Mouse (Mus musculus) urinary bladder, postnatal 14 days (tissue): ENCODE measurements around the gene Papola.

Source experiments
- DNase-seq: peaks from one replicate; pipeline ENCODE4 v3.0.0; 2021; ENCODE audit warnings: low spot score

The Papola gene

GRCm38 (mm10) chr12:105784196-105784999, at the start of gene Papola:
Gene Papola (plus strand): TSS chr12:105784694.
- peak; percentile 88 for DNase-seq

- no peak for DNase-seq
These were observed 49.1 kb upstream of the Papola start for GRCm38 (mm10) chr12:105735226-105735888.

- DNase-seq = no peak
These were observed 48.6 kb upstream of the Papola start for GRCm38 (mm10) chr12:105735889-105736251.

DNA sequence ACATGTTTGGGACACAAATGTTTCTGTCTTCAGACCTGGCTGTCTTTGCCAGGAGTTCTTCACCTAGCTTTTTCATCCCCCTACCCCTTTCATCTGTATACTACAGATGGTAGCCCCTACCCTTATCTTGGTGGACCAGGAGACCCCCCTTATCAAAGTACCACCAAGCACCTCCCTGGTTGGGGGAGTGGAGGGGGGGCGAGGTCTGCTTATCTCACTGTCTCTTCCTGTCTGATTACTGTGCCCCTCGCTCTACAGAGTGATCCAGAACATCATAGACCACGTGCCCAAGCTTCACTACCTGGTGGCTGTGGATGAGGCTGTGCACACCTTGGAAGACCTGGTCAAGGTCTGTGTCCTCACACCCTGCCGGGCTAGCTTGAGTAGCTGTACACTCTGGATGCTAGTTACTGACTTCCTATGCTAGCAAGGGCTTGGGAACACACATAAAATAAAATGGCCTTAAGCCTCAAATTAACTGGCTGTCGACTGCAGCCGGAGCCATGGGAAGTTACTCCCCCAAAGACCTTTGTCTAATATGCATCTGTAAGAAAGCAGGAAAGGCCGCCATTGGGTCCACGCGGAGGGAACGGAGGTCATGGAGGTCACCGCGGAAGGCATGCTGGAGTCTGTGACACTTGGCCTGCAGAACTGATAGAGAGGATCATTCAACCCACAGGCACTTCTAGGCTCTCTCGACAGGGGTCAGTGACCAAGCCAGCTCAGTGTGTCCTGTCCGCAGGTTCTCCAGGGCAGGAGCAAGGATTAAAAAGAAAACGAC, 46.0 kb upstream of the Papola start:
- DNase-seq = no peak

DNA sequence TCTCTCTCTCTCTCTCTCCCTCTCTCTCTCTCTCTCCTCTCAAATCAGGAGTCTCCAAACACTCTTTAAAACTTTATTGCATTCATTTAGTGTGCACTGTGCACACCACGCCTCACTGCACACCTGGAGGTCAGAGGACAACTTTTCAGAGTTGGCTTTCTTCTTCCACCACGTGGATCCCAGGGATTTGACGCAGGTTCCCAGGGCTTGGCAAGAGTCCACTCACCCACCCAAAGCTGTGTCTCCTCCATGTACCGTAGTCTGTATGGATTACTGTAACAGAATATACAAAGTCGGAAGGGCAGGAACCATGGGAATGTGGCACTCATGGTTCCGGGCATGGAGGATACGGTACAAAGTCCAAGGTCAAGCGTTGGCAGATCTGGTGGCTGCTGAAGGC, 44.8 kb upstream of the Papola start:
- no peak for DNase-seq

- DNase-seq = no peak
These were observed 36.4 kb upstream of the Papola start for GRCm38 (mm10) chr12:105748114-105748513.

DNA sequence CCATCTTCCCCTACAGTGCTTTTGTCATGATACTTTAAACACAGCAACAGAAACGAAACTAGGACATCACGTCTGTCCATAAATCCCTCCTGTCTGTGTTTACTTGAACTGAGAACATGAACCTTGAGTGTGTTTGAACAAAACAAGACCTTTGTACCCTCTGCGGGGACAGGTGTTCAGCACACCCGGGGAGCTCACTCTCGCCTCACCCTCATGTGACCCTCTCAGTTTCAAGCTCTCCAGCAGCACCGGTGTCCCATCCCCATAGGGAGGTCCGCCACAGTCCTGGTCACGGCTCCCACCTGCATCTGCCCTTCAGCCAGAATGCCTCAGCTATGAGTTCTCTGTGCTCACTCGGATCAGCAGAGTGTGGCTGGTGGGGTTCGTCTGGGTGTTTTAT, 30.7 kb upstream of the Papola start:
- no peak for DNase-seq

- DNase-seq = no peak
These were observed 26.5 kb upstream of the Papola start for GRCm38 (mm10) chr12:105757816-105758497.

GRCm38 (mm10) chr12:105758911-105759310, 25.6 kb upstream of the Papola start:
- no peak for DNase-seq

GRCm38 (mm10) chr12:105759849-105760478, 24.5 kb upstream of the Papola start:
- DNase-seq = no peak

GRCm38 (mm10) chr12:105761171-105761570, 23.3 kb upstream of the Papola start:
- DNase-seq = no peak

GRCm38 (mm10) chr12:105761629-105762028, 22.9 kb upstream of the Papola start:
- DNase-seq = no peak

DNA sequence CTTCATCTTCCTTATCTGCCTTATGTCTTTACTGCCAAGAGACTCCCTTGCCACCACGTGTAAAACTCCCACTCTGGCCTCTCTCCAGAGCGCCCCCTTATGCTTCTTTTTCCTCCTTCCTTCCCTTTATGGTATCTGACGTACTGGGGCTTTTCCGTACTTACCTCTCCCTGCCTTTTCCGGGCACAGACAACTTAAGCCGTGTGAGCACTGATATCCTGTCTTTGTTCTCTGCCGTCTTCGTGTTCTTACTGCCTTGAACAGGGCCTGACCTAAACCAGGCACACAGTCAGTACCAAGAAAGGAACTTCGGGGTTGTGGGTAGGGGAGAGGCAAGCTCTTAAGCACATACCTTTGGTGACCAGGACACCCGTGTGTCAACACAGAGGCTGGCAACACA, 14.8 kb upstream of the Papola start:
- no peak for DNase-seq

DNA sequence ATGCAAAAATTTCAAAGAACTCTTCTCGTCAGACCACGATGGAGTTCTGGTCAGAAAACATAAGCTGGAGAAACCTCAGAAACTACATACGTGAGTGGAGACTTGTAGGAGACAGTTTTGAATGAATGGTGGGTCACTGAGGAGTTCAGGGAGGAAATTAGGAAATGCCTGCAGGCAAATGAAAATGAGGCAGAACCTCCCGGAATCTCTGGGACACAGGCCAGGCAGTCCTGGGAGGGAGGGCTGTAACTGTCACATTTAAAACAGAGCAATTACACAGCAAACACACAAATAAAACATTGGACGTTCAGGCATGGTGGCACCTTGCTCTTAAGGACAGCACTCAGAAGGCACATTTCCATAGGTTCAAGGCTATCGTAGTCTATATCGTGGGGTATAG, 9.6 kb upstream of the Papola start:
- peak; percentile 12 for DNase-seq

DNA sequence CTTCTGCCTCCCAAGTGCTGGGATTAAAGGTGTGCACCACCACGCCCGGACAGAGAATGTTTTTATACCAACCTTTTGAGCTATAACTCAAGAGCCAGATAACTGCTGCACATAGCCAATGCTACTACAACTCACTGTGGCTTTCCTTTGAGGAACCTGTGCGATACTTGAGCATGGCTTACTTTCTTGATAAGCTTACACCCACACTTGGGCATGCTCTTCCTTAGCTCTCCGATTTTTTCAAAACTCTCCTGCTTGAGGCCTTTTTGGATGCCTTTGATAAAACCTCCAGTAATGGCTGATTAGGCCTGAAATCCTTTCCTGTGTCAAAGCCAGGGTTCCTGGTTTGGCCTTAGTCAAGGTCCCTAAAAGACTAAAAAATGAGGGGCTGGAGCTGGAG, 6.8 kb upstream of the Papola start:
- DNase-seq = no peak

DNA sequence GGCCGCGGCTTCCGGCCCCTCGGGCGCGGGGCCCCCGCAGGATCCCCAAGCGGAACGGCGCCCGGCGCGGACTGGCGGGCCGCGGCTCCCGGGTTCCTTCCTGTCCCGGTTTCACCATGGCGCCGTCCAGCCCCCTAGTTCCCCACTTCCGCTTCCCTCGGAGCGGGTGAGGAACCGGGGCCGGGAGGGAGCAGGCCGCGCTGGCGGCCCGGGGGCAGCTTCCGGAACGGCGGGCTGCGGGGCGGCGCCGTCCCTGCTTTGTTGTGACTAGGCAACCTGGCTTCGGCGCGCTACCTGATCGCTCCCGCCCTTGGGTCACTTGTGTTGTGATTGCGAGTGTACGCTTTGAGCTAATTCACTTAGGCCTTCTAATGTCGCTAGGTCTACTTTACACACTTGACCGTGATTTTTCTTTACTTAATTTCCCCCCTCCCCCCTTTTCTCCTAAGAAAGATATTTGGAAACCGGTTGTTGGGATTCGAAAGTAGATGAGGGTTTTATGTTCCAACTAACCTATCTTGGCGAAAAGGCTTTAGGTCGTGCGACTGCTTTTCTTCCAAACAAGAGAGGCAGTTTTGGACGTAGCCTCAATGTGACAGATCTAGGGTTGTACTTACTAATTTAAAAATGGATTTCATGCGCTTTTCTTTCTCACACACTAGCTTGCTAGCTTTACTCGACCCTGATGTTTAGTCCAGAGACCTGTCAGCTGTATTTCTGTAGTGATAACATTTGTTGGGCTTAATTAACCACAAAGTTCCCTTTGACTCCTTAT, 693 bp downstream of the Papola start:
- DNase-seq = peak; percentile 75

- no peak for DNase-seq
These were observed 1.6 kb downstream of the Papola start for GRCm38 (mm10) chr12:105786113-105786512.

DNA sequence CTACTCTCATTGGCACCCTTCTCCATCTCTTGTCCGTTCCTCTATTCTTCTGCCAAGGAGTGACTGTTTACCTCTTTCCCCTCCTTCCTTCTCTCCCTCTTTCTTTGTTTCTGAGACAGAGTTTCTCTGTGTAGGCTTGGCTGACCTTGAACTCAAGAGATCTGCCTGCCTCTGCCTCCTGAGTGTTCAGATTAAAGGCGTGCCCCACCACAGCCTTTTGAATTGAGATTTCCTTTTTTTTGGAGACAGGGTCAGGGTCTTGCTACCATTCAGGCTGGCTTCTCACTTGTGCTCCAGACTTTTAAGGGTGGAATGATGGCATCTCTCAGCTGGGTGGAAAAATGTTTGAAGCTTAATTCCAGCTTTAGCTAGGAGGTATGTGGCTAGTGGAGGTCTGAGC, 3.1 kb downstream of the Papola start:
- no peak for DNase-seq

DNA sequence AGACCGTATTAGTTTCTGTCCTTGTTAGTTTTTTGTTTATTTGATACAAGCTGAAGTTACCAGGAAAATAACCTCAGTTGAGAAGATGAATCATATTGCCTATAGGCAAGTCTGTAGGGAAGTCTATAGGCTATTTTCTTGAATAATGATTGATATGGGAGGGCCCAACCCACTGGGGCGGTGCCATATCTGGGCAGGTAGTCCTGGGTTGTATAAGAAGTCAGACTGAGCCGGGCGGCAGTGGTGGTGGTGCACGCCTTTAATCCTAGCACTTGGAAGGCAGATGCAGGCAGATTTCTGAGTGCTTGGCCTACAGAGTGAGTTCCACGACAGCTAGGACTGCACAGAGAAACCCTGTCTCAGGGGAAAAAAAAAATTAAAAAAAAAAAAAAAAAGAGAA, 5.4 kb downstream of the Papola start:
- DNase-seq = no peak

DNA sequence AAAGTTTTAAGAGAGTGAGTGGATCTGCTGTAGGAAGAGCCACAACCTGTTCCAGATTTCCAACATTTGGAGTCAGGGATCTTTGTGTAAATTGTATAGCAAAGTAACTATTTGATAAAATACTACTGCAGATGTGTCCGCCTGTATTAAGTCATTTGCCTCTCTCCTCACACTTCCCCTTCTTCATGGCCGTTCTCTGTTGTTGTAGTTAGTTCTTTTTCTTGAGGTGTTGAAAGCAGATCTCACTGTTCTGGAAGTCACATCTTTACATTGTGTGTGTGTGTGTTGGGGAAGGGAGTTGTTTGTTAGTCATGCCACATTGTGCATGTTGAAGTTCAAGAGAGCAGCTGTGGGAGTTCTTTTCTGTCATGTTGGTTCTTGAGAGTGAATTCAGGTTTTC, 10.4 kb downstream of the Papola start:
- DNase-seq = no peak

- DNase-seq = no peak
These were observed 13.5 kb downstream of the Papola start for GRCm38 (mm10) chr12:105798001-105798400.
